Mouse (Mus musculus): ENCODE results near the gene Ccdc141.

DNA sequence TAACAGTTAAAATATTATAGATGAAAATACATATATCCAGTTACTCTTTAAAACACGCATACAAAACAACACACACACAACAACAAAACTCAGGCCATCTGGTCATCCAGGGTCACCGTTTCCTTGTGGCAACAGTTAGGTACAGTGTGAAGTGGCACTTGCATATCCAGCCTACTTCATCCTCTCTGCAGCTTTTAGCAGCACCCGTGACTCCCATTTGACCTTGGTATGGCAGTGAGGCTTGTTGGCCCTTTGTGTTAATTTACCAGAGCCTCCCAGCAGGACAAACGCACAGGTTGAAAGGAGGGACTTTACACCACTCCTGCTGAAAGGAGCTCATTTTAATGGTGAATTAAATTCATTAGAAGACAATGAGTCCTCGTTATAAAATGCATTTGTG lies 158.5 kb downstream of the Ccdc141 start:
- TF ChIP-seq CTCF (IDR thresholded peaks at IDR 0.05; ENCODE audit: borderline replicate concordance, insufficient read depth, low read length) (no peak), POLR2A (IDR thresholded peaks at IDR 0.05; ENCODE audit: low read depth, low read length) (no peak)
